Mouse (Mus musculus): ENCODE results near the gene Npm3.

Npm3 gene

DNA sequence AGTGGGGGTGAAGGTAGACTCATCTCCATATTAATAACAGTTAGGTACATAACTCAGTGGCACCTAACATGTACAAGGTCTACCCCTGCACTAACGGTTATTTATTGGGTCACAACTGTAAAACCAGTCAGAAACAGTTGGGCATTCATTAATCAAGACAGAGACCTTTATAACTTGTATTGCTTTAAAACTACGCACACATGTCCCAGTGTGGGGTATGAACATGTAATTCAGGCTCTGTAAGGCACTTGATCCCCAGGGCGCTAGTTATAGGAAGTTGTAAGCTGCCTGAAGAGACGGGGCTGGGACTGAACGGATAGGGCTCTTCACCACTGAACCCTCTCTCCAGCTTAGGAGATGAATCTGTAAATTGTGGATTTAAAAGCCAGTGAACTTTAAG lies 9.3 kb upstream of the Npm3 start:
- intact Hi-C loops (cut with DNase I): no loop called here

DNA sequence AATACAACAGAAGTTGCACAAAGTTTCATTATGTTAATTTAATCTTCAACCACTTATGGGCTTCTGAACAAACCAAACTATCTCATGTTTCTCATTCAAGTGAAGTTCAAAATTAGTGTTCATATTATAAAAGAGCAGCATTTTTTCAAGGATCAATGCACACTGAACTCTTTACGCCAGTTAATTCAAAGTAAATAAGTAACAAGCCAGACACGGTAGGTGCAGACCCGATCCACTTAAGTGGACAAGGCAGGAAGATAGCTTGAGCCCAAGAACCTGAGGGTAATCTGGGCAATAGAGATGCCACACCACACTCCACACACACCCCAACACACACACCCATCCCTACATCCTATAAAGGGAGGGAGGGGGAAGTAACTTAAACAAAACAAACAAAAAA lies 4.2 kb upstream of the Npm3 start:
- intact Hi-C loops (cut with DNase I): no loop called here

DNA sequence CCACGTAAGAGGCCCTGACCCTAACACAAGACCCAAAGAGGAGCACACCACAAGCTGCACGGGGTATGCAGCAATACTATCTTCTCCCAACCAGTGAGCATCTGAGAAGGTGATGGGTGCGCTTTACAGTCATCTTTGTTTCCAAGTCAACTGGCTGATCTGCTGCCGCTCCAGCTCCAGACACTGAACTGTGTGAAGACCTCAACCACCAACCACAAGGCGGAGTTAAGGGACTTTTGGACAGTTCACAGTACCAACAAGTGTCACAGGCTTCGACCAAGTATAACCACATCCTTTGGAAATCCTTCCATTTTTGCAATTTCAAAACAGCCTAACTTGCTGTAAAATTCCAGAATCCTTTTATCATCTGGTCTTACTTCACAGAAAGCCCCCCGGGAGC lies 2.5 kb upstream of the Npm3 start:
- intact Hi-C loops (cut with DNase I): no loop called here

DNA sequence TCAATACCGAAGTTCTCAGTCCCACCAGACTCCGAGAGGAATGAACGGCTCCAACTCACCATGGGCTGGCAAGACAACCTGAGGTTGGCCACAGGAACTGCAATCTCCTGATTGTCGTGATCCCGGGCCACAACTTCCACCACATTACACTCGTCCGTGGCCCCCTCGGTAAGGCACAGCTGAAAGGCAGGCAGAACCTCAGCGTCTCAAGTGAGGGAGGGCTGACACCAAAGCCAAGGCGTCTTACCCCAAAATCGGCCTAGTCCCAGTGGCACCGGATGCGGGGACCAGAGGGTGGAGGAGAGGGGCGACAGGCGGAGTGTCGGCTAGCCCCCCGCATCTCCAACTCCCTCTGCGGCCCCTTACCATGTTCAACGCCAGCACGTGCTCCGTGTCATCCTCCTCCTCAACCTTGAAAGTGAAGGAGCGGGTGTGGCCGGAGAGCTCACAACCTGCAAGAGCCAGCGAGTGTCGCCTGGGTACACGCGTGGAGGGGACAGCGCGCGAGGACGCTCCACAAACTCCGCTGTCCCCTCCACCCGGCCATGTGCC lies 624 bp downstream of the Npm3 start:
- intact Hi-C loops (cut with DNase I): loop anchor here (5.0 kb wide), 1 partner anchor 526 kb away; no protein-coding TSS in a partner anchor

DNA sequence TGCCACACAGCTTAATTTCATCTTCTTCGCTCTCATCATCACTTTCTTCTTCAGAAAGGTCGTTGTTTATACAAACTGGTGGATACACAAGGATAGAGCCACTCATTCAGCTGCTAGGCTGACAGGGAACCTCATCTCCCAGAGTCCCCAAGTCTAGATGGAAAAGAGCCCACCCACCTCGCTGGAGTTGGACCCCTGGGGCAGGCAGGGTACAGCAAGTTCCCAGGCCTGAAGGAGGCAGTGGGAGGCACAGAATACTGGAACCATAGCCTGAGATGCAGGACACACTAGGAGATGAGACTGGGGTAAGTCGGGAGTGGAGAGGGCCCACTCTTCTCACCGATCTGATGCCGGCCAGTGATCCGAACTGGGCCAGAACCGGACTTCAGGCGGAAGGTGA lies 1.2 kb downstream of the Npm3 start:
- intact Hi-C loops (cut with DNase I): loop anchor here (5.0 kb wide), 1 partner anchor 526 kb away; no protein-coding TSS in a partner anchor

DNA sequence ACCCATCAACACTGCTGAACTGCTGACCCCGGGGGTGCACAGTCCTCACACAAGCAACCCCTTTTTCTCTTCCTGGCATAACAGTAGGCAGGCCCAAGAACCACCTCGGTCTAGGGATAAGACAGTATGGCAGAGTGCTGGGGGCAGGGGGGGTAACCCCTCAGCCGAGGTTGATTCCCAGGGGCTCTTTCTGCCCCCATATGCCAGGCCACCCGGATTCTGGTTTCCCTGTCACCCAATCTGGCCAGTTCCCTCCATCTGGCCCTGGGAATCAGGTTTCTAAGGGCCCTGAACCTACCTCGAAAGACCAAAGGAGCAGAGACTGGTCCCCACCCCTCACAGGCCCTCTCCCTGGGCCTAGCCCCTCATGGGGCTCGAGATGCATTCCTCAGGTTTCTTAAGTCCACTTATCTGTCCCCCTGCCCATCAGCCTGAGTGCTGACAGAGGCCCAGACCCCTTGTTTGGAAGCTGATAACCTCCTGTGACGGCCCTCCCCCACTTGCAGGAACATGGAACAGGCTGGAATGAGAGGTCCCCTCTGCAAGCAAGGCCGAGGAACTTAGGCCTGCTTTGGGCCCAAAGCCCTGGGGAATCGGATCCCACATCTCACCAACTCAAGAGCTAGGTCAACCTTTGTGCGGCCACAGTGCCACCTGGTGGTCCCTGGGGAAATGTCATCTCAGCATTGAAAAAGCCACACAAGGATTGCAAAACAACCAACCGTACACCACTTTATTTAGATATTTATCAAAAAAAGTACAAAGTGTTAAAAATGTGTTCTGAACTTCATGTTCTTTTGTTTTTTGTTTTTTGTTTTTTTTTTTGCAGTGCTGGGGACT lies 2.1 kb downstream of the Npm3 start:
- intact Hi-C loops (cut with DNase I): loop anchor here (2.0 to 5.0 kb wide), 2 partner anchors 172 to 525 kb away; no protein-coding TSS in a partner anchor

DNA sequence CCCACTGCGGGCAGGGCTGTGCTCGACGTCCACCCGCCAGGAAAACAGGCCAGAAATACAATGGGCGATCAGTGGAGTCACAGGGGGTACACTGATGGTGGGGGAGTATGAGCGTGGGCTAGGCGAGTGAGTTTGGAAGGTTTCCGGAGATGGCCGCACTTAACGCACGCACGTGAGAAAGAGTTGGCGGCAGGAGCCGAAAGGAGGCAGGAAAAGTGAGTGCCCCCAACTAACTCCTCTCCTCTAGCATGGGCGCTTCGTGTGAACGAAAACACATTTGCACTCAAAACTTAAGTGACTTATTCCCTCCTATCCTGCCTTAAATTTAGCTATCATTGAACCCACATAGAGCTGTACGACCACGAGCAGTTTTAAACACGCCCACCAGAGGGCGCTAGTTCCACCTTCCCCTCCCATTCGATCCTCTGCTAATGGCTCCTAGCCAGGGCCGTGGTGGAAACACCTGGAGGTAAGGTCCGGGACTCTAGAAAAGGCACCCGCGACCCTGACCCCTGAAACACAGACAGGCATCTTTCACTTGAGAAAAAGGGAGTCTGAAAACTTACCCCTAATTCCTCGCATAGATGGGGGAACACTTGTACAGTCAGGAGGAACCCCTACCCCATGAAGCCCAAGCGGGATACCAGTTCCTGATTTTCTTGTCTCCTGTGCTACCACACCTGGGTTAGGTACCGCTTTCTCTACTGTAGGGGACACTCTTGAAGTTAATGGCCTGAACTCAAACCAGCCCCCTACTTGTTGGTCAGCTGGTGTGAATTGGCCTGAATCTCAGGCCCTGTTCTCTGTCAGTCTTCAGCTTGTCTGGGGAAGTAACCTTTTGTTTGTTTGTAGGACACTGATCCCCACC lies 3.0 kb downstream of the Npm3 start:
- intact Hi-C loops (cut with DNase I): loop anchor here (2.0 to 5.0 kb wide), 2 partner anchors 172 to 524 kb away; no protein-coding TSS in a partner anchor

DNA sequence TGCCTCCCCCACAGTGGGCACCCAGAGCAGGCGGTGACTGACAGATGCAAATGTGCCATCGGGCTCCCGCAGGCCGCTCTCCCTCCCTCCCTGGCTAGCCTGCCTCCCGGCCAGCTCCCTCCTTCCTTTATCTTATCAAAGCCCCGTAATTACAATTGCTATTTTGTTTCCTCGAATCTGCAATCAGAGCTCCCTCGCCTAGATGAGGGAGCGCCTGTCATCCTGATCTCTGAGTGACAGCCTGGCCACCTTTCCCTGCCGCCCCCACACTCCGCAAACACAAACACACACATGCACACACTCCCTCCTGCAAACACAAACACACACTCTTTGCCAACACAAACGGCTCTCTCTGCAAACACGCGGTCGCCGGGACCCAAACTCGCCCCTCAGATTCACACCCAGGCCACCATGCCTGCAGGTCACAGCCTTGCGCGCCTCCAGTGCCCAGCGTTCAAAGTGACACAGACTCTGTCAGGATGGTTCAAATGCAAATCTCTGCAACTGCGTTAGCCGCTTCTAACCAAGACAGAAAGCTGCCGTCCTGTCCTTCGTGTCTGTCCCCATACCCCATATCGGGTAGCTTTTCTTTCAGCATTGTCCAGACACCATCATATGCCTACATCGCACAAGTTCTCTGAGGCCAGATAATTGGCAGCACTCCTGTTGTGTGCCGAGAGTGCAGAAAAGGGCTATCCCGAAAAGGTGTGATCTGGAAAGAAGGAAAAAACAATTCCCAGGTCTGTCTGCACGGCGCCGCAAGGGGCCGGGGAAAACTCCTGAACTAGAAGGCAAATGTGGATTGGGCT lies 3.8 kb downstream of the Npm3 start:
- intact Hi-C loops (cut with DNase I): loop anchor here (2.0 to 5.0 kb wide), 2 partner anchors 171 to 523 kb away; no protein-coding TSS in a partner anchor

DNA sequence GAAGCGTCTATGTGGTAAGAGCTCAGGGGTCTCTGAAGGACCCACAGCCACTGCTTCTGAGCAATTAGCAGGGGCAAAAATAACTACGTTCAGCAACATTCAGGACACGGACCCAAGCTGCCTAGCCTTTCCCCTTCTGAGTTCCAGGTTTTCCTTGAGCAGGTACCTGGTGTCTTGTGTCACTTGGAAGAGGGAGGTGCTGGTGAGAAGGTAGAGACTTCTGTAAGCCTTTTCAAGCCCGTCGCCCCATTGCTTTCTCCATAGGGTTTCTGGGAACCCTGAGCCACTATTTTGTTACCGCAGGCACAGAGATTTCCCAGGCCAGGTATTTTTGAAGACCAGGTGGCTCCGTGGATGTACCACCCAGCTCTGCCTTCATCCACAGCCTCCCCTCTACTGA lies 5.8 kb downstream of the Npm3 start:
- intact Hi-C loops (cut with DNase I): no loop called here

DNA sequence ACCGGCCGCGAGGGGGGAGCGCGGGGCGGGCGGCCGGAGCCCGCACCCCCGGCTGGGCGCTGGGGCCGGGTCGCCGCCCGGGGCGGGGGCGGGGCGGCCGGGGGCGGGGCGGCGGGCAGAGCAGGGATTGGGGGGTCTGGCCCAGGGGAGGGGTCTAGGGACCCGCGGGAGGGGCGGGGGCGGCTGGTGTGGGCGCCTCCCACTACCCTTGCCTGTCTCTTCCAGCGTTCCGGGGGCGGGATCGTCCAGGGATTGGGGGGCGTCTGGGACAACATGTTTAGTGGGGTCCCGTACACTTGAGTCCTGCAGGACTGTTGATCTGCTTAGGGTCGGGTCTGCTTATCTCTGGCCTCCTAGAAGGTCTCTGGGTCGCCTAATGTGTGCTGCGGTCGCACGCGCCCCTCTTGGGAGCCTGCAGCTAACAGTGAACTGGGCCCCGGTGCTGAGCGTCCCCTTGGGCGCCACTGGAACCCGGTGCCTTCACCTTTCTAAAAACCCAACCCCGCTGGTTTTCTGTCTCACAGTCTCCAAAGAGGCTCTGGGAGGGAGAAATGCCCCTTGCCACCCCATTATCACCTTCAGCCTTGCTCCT lies 6.3 kb downstream of the Npm3 start:
- intact Hi-C loops (cut with DNase I): no loop called here

DNA sequence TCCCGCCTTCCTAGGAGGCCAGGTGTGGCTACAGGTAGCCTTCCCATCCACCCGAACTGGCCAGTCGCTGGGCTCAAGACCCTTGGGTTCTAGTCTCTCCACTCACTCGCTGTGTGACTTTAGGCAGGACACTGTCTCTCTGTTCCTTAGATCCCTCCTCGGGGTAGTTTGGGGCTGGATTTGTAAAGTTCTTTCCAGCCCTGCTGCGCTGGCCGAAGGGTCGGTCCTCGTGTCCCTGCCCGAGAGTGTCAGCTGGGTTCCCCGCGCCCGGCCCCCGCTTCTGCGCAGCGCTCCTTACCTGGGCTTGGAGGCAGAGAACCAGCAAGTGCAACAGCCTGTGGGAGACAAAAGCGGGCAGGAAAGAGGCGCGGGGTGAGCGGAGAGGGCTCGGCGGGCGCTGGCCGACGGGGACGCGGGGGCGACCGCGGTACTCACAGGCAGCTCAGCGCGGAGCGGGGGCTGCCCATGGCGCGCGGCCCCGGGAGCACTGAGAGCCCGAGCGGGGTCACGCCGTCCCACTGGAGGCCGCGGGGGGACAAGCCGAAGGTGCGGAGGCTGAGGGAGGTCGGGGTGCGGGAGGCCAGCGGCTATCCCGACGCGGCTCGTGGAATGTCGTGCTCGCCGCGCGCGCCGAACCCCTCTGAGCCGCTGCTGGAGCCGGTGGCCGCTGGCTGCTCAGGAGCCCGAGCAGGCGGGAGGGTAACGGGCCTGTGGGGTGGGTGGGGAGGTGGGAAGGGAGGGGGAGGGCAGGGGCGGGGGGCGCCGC lies 7.0 kb downstream of the Npm3 start, which contains the start of gene Fgf8:
TSS of gene Fgf8 (minus strand) at position 698 of the 766 bp plus-strand sequence.
- intact Hi-C loops (cut with DNase I): no loop called here

DNA sequence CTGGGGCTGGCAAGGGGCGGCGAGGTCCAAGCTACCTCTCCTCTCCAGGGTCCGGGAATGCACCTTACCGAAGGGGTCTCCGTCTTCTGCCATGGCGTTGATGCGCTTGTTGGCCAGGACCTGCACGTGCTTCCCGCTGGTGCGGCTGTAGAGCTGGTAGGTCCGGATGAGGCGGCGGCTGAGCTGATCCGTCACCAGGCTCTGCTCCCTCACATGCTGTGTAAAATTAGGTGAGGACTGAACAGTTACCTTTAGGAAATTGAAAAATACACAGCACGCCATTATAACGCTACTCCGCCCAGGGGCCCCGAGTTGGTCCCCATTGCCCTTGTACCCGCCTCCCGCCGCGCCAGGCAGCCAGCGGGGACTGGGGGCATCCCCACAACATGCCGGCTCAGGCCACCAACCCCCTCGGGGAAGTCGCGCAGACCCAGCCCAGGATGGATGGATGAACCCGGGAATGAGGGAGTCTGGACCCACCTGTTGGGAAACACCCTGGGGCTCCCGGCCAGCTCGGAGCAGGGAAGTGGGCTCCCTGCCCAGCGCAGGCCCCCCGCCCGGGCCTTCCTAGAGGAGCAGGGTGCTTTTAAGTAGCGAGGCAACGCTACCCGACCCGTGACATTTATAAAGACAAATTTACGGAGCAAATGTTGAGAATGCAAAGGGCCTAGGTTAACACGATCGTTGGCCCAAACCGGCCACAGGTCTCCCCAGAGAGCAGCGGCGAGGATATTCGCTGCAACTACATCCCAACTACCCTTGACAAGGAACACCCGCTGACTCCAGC lies 7.8 kb downstream of the Npm3 start:
- intact Hi-C loops (cut with DNase I): no loop called here

DNA sequence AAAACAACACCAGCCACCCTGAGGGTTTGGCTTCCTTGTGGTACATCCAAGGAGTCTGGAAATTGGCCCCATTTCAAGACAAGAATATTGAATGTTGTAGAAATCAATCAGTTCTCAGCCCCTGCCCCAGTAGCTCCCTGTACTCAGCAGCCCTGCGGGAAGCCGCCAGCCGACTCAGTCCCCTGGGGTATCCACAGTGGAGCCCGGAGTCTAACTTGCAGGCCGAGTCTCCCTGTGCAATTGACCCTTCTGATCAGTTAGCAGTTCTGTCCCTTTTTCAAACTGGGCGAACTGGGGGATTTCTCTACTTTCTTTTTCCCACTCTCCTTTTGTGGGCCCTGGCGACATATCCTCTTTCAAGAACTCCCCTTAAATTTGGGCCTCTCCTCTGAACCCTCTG lies 8.6 kb downstream of the Npm3 start:
- intact Hi-C loops (cut with DNase I): no loop called here

DNA sequence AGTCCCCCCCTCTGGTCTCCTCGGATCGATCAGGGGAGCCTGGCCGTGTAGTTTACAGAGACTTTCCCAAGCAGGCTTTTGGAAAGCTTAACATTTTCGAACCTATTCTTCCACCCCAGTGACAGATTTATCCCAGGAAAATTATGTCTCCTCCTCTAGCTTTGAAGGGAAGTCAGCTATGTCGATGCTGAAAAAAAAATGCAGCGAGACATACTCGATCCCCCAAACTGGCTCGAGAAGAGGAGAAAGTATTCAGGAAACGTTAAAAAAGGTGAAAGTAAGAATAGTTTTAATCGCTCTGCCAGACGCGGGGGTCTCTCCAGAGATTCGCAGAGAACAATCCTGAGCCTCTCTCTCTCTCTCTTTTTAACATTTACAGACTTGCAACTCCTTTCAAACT lies 9.2 kb downstream of the Npm3 start:
- intact Hi-C loops (cut with DNase I): no loop called here

DNA sequence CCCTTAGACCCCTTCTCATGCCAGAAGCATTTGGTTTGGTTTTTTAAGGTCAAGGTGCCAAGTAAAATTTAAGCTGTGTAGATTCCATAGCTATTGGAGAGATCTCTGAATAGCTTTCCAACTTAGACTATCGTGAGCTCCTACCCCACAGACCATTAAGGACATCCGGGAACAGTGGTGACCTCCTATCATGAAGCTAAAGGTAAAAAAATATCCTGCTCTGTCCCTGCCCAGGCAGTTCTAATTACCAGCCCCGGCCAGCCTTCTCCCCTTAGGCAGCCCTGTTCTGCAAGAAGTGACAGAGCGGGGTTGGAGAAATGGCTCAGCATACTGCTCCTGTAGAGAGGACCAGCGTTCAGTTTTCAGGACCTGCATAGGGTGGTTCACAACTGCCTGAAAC lies 10.9 kb downstream of the Npm3 start:
- intact Hi-C loops (cut with DNase I): no loop called here

DNA sequence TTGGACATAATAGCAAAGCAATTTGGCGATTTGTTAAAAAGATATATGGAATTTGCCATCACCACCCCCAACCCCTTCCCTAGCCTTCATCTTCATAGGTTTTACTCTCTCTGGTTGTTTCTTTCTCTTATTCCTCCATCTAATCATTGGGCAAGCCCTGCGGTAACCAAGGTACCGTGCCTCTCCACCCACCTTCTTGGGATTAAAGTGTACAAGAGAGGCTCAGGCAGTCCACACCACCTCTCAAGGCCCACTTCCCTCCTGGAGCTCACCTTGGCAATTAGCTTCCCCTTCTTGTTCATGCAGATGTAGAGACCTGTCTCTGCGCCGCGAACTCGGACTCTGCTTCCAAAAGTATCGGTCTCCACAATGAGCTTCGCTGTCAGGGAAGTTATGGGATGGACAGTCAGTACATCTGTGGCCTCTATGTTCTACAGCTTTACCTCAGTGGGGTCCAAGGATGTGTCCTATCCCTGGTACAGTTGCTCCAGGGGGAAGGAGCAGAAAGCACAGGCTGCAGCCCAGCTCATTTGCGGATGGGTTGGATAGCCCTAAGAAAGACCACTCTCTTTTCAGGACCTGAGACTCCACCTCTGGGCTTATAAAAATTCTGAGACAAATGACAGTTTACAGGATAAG lies 11.4 kb downstream of the Npm3 start:
- intact Hi-C loops (cut with DNase I): no loop called here

DNA sequence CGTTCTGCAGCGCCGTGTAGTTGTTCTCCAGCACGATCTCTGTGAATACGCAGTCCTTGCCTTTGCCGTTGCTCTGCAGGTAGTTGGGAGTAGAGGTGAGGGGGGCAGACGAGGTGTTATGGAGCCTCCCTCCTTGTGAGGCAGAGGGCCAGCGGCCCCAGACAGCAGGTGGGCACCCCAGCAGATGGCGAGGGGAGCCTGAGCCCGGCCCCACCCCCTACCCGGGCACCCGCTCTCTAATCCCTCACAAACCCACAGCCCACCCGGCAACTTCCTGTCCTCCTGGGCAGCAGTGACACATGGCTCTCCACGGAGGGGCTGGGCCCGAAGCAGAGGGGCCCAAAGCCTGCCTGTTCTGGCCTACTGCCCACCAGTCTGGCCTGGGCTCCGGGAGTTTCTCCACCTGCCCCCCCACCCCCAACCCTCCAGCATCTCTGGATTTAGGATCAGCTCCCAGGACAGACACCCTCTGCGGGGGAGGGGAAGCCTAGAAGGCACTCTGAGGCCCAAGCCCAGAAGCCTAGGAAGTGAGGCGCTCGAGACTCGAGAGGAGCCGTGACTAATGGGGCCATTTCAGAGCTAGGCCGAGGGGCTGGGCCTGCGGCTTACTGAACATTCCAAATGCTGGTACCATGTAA lies 12.1 kb downstream of the Npm3 start:
- intact Hi-C loops (cut with DNase I): no loop called here

DNA sequence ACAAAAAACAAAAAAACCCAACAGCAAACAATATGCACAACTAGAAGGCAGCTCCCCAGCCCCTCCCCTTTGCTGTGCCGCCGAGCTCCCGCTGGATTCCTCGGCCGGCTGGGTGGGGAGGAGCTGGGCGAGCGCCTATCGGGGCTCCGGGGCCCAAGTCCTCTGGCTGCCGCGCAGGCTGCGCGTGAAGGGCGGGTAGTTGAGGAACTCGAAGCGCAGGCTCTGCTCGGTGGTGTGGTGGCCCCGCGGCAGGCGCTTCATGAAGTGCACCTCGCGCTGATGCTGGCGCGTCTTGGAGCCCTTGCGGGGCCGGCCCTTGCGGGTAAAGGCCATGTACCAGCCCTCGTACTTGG lies 12.6 kb downstream of the Npm3 start:
- intact Hi-C loops (cut with DNase I): no loop called here
